18 mouse cellular contexts compared by ENCODE assay signal in genomic region chr15:85152577-85152976, GRCm38 (mm10). TPM values are rescaled to one million over a fixed set of nuclear protein-coding genes. Genes with fewer than 3 reads are reported as not detected.
DNase-seq lines count a peak whose midpoint lies in the region; ATAC-seq lines count a peak whose summit lies in the region.
"Had no signal": no experiment of that assay in that cellular context is flagged by ENCODE, and none has a peak within 500 bp of the region (broad histone marks: within the 10 kb centered on the region; RNA-seq: fewer than 3 reads in every experiment).

No protein-coding gene starts in this region.

- H3K36me3 ChIP-seq in kidney, embryonic 15.5 days = no peaks in the 10 kb centered on the region
- H3K36me3 ChIP-seq in forebrain, embryonic 15.5 days = no peaks in the 10 kb centered on the region
- H3K36me3 ChIP-seq: embryonic facial prominence, embryonic 13.5 days; liver, embryonic 15.5 days; midbrain, embryonic 15.5 days had no signal

- H3K4me3 ChIP-seq in kidney, embryonic 15.5 days (replicated peaks) = no peak overlapping the region
- H3K4me3 ChIP-seq in forebrain, embryonic 15.5 days = no peak overlapping the region
- H3K4me3 ChIP-seq: embryonic facial prominence, embryonic 13.5 days; liver, embryonic 15.5 days; midbrain, embryonic 15.5 days had no signal

- DNase-seq in cerebellum, adult 9-10 months = peak; percentile 3
- peak; percentile 46 to 52 for DNase-seq in kidney, adult 8-10 months
- DNase-seq in gastrocnemius, postnatal 25 days = peak; percentile 53
- peak; percentile 27 for DNase-seq in kidney, postnatal 14 days
- DNase-seq in cerebellum, adult 18-20 months = no peak
- DNase-seq: cerebellum, adult 11-12 months; right cerebral cortex, adult 18-20 months; thymus, postnatal 25 days had no signal

- no peaks in the 10 kb centered on the region for H3K27me3 ChIP-seq in kidney, embryonic 15.5 days
- H3K27me3 ChIP-seq in forebrain, embryonic 15.5 days = no peaks in the 10 kb centered on the region
- H3K27me3 ChIP-seq: embryonic facial prominence, embryonic 13.5 days; liver, embryonic 15.5 days; midbrain, embryonic 15.5 days had no signal

- ATAC-seq in cerebellum, adult (ENCODE audit: insufficient number of reproducible peaks, low FRiP score, low TSS enrichment) = no peak
- ATAC-seq in kidney, embryonic 15.5 days (replicated peaks; ENCODE audit: low FRiP score) = no peak
- no peak for ATAC-seq in forebrain, embryonic 15.5 days (replicated peaks)
- ATAC-seq: activated CD4-positive, CD25-positive, alpha-beta regulatory T cell, adult 4 months; hindbrain, postnatal 0 days; midbrain, embryonic 15.5 days had no signal

- WGBS in kidney, embryonic 15.5 days = 71% methylated on average over 3 of the region's 3 CpGs
- WGBS in forebrain, embryonic 15.5 days = 78% methylated on average over 3 of the region's 3 CpGs

- 0 out of 2 replicates have a peak, but pooled peaks cover 4% of the 10 kb centered on the region for H3K4me1 ChIP-seq in kidney, embryonic 15.5 days
- no peaks in the 10 kb centered on the region for H3K4me1 ChIP-seq in forebrain, embryonic 15.5 days
- H3K4me1 ChIP-seq: liver, embryonic 15.5 days had no signal

- no peak overlapping the region for H3K9ac ChIP-seq in kidney, embryonic 15.5 days
- H3K9ac ChIP-seq in forebrain, embryonic 15.5 days (replicated peaks) = no peak overlapping the region
- H3K9ac ChIP-seq: embryonic facial prominence, embryonic 13.5 days; liver, embryonic 15.5 days; midbrain, embryonic 15.5 days had no signal

- H3K9me3 ChIP-seq in kidney, embryonic 15.5 days (replicated peaks) = no peaks in the 10 kb centered on the region
- no peaks in the 10 kb centered on the region for H3K9me3 ChIP-seq in forebrain, embryonic 15.5 days
- H3K9me3 ChIP-seq: embryonic facial prominence, embryonic 13.5 days; liver, embryonic 15.5 days; midbrain, embryonic 15.5 days had no signal

- no peak overlapping the region for H3K27ac ChIP-seq in kidney, embryonic 15.5 days
- H3K27ac ChIP-seq in forebrain, embryonic 15.5 days (replicated peaks) = no peak overlapping the region
- H3K27ac ChIP-seq: embryonic facial prominence, embryonic 13.5 days; hindbrain, postnatal 0 days; liver, embryonic 15.5 days; midbrain, embryonic 15.5 days had no signal

- no peak overlapping the region for H3K4me2 ChIP-seq in kidney, embryonic 15.5 days
- H3K4me2 ChIP-seq in forebrain, embryonic 15.5 days (replicated peaks) = no peak overlapping the region
- H3K4me2 ChIP-seq: embryonic facial prominence, embryonic 13.5 days; liver, embryonic 15.5 days; midbrain, embryonic 15.5 days had no signal

RNA-seq across cellular contexts. Expression of gene Ribc2, which starts 20.7 kb away (rescaled TPM):
- polyA plus RNA-seq in kidney, embryonic 15.5 days (2015; fragmentation: Nextera tagmentation; extraction: Ambion mirVana) = 0.53 TPM in 2 replicates
- total RNA-seq in gastrocnemius, postnatal 25 days (2021) = not detected
- polyA plus RNA-seq in forebrain, embryonic 15.5 days (2015; fragmentation: Nextera tagmentation; extraction: Ambion mirVana) = 0.59 TPM in 2 replicates
- total RNA-seq: common myeloid progenitor, adult 5-6 weeks had no signal
- polyA plus RNA-seq: activated CD4-positive, CD25-positive, alpha-beta regulatory T cell, adult 4 months; large intestine, adult 2 months; liver, embryonic 15.5 days had no signal

RNA-seq across cellular contexts. Expression of gene Smc1b, which starts 20.8 kb away (rescaled TPM):
- 0.21 and 0.22 TPM in 2 replicates for polyA plus RNA-seq in kidney, embryonic 15.5 days (2015; fragmentation: Nextera tagmentation; extraction: Ambion mirVana)
- total RNA-seq in gastrocnemius, postnatal 25 days (2021) = not detected
- polyA plus RNA-seq in forebrain, embryonic 15.5 days (2015; fragmentation: Nextera tagmentation; extraction: Ambion mirVana) = 0.13 and 0.15 TPM in 2 replicates
- polyA plus RNA-seq: activated CD4-positive, CD25-positive, alpha-beta regulatory T cell, adult 4 months had no signal

RNA-seq across cellular contexts. Expression of gene Fbln1, which starts 53.2 kb away (rescaled TPM):
- polyA plus RNA-seq in kidney, embryonic 15.5 days (2015; fragmentation: Nextera tagmentation; extraction: Ambion mirVana) = 170 and 206 TPM in 2 replicates
- total RNA-seq in gastrocnemius, postnatal 25 days (2021) = 1 to 10 TPM; 8.5 to 9.0 TPM
- polyA plus RNA-seq in forebrain, embryonic 15.5 days (2015; fragmentation: Nextera tagmentation; extraction: Ambion mirVana) = 47.0 and 47.4 TPM in 2 replicates

Comparison
In these comparisons a context has a peak if more than half of its experiments do, and no peak if none do; other contexts are left out.
1. DNase-seq: peak in cerebellum, adult 9-10 months (single experiment), kidney, adult 8-10 months (2 of 2), gastrocnemius, postnatal 25 days (single experiment) and kidney, postnatal 14 days (single experiment); none in cerebellum, adult 18-20 months (0 of 2).